In genomic region chr12:33429387-33430160, GRCm38 (mm10) we compare ENCODE assay signal across 7 mouse cellular contexts. TPM values are rescaled to one million over a fixed set of nuclear protein-coding genes. Genes with fewer than 3 reads are reported as not detected.
DNase-seq lines count a peak whose midpoint lies in the region; ATAC-seq lines count a peak whose summit lies in the region.

TSS of gene Twistnb (plus strand) at chr12:33429635.

- no peaks in the 10 kb centered on the region for H3K4me1 ChIP-seq in embryonic facial prominence, embryonic 11.5 days (ENCODE audit: control insufficient read depth, insufficient read depth, low read length)
- H3K4me1 ChIP-seq in limb, embryonic 10.5 days = peaks cover 12% of the 10 kb centered on the region
- peaks cover 8% of the 10 kb centered on the region for H3K4me1 ChIP-seq in midbrain, embryonic 13.5 days (replicated peaks)

- no peaks in the 10 kb centered on the region for H3K36me3 ChIP-seq in embryonic facial prominence, embryonic 11.5 days (replicated peaks; ENCODE audit: control insufficient read depth, insufficient read depth, low read depth, low read length)
- H3K36me3 ChIP-seq in limb, embryonic 10.5 days = peaks cover 11% of the 10 kb centered on the region
- no peaks in the 10 kb centered on the region for H3K36me3 ChIP-seq in midbrain, embryonic 13.5 days

- H3K4me2 ChIP-seq in embryonic facial prominence, embryonic 11.5 days (ENCODE audit: low read depth, low read length) = peak within 1 kb of the TSS; percentile 55
- H3K4me2 ChIP-seq in midbrain, embryonic 13.5 days (replicated peaks) = peak within 1 kb of the TSS; percentile 79

- no peaks in the 10 kb centered on the region for H3K27me3 ChIP-seq in embryonic facial prominence, embryonic 11.5 days (ENCODE audit: control insufficient read depth, insufficient read depth, low read length)
- no peaks in the 10 kb centered on the region for H3K27me3 ChIP-seq in limb, embryonic 10.5 days (ENCODE audit: low read depth, poor library complexity, severe bottlenecking)
- 0 out of 2 replicates have a peak, but pooled peaks cover 5% of the 10 kb centered on the region for H3K27me3 ChIP-seq in midbrain, embryonic 13.5 days

- H3K9ac ChIP-seq in embryonic facial prominence, embryonic 11.5 days (replicated peaks; ENCODE audit: low read length) = peak within 1 kb of the TSS; percentile 79
- peak within 1 kb of the TSS; percentile 90 for H3K9ac ChIP-seq in midbrain, embryonic 13.5 days (replicated peaks)

- under 1% methylated on average over 66 of the region's 66 CpGs for WGBS in embryonic facial prominence, embryonic 11.5 days
- WGBS in limb, embryonic 10.5 days = under 1% methylated on average over 66 of the region's 66 CpGs
- under 1% methylated on average over 58 of the region's 66 CpGs for WGBS in midbrain, embryonic 13.5 days

- H3K9me3 ChIP-seq in embryonic facial prominence, embryonic 11.5 days (replicated peaks; ENCODE audit: control insufficient read depth, low read length) = no peaks in the 10 kb centered on the region
- H3K9me3 ChIP-seq in limb, embryonic 10.5 days (replicated peaks) = no peaks in the 10 kb centered on the region
- H3K9me3 ChIP-seq in midbrain, embryonic 13.5 days = no peaks in the 10 kb centered on the region

- DNase-seq in adrenal gland, postnatal 14 days = peak; percentile 98
- peak; percentile 97 for DNase-seq in embryonic facial prominence, embryonic 11.5 days (ENCODE audit: low spot score)
- DNase-seq in kidney, adult 11 months = peak; percentile 95
- DNase-seq in limb, embryonic 10.5 days (ENCODE audit: low spot score) = peak; percentile 98
- DNase-seq in spleen, adult 12 weeks (ENCODE audit: low spot score) = peak; percentile 93

- ATAC-seq in embryonic facial prominence, embryonic 11.5 days (replicated peaks; ENCODE audit: insufficient number of reproducible peaks, low FRiP score, low TSS enrichment, low read depth) = peak; percentile 94
- peak; percentile 87 for ATAC-seq in granulocyte monocyte progenitor cell, adult 5-6 weeks (replicated peaks; ENCODE audit: poor library complexity, severe bottlenecking)
- peak; percentile 98 for ATAC-seq in midbrain, embryonic 13.5 days

- H3K27ac ChIP-seq in embryonic facial prominence, embryonic 11.5 days (replicated peaks; ENCODE audit: low read depth, low read length) = peak within 1 kb of the TSS; percentile 43; the same call in 1 of the 2 replicates
- peak within 1 kb of the TSS; percentile 91 for H3K27ac ChIP-seq in limb, embryonic 10.5 days
- peak within 1 kb of the TSS; percentile 81 for H3K27ac ChIP-seq in midbrain, embryonic 13.5 days

- H3K4me3 ChIP-seq in embryonic facial prominence, embryonic 11.5 days (ENCODE audit: low read depth, low read length) = peak within 1 kb of the TSS; percentile 91
- H3K4me3 ChIP-seq in limb, embryonic 10.5 days = peak within 1 kb of the TSS; percentile 89
- peak within 1 kb of the TSS; percentile 99 for H3K4me3 ChIP-seq in midbrain, embryonic 13.5 days (replicated peaks)

RNA-seq across cellular contexts. Expression of gene Twistnb, which starts in this region (rescaled TPM):
- 17.7 and 18.2 TPM in 2 replicates for total RNA-seq in adrenal gland, postnatal 14 days (2021)
- 56.9 and 61.9 TPM in 2 replicates for polyA plus RNA-seq in embryonic facial prominence, embryonic 11.5 days (2014; fragmentation: Nextera tagmentation; extraction: Ambion mirVana)
- 30.8 and 35.3 TPM in 2 replicates for total RNA-seq in granulocyte monocyte progenitor cell, adult 5-6 weeks (2014; fragmentation: Nextera tagmentation)
- 55.1 and 67.3 TPM in 2 replicates for total RNA-seq in granulocyte monocyte progenitor cell, adult 5-6 weeks (2017)
- polyA plus RNA-seq in limb, embryonic 10.5 days (2016; fragmentation: Nextera tagmentation; extraction: Ambion mirVana) = 79.1 and 84.9 TPM in 2 replicates
- 46.7 and 48.1 TPM in 2 replicates for polyA plus RNA-seq in midbrain, embryonic 13.5 days (2015; fragmentation: Nextera tagmentation; extraction: Ambion mirVana)

Comparison
In these comparisons a context has a peak if more than half of its experiments do, and no peak if none do; other contexts are left out.
1. Peak in every context shown above with its lines: DNase-seq, ATAC-seq, H3K4me3 ChIP-seq and H3K27ac ChIP-seq.